Mouse (Mus musculus) liver, embryonic 14.5 days (tissue): ENCODE results near the gene Fgr. TPM values are rescaled to one million over a fixed set of nuclear protein-coding genes. Genes with fewer than 3 reads are reported as not detected.

Source experiments
- ATAC-seq: fragments of 200-750 bp; cut with Nextera tagmentation; 2 replicates; pipeline ENCODE4 v1.8.0; 2017; ENCODE audit warnings: moderate number of reproducible peaks, mild to moderate bottlenecking, moderate library complexity; ENCODE audit not compliant: insufficient read depth
- DNase-seq, 3 experiments: peaks; one replicate each; pipeline ENCODE4 v3.0.0-alpha.2; 2012 to 2013; ENCODE audit warnings: low read depth in 3 of 3, low spot score in 3 of 3
- H3K27ac ChIP-seq: fragments of 300-500 bp; sonication (generic); 2 replicates; pipeline ENCODE4 v1.5.1; 2014; ENCODE audit warnings: moderate library complexity, mild to moderate bottlenecking, control low read depth, inconsistent platforms
- H3K27me3 ChIP-seq: fragments of 300-500 bp; sonication (generic); 2 replicates; pipeline ENCODE4 v1.6.1; 2014; ENCODE audit warnings: mild to moderate bottlenecking, low read length, moderate library complexity; ENCODE audit not compliant: control insufficient read depth, insufficient read depth
- H3K36me3 ChIP-seq: fragments of 300-500 bp; sonication (generic); replicated peaks from 2 replicates; pipeline ENCODE4 v1.6.1; 2014; ENCODE audit warnings: low read depth; ENCODE audit not compliant: control insufficient read depth, insufficient read depth
- H3K4me1 ChIP-seq, 2 experiments: fragments of 200-500 bp in 1 of 2; fragments of 300-500 bp in 1 of 2; sonication (generic) in 1 of 2; replicated peaks; 2 replicates each; pipeline ENCODE4 v1.6.1; 2012 to 2014; ENCODE audit warnings: antibody characterized with exemption in 1 of 2, inconsistent platforms in 1 of 2, low read length in 1 of 2; ENCODE audit not compliant: control insufficient read depth in 2 of 2, insufficient read depth in 2 of 2
- H3K4me2 ChIP-seq: fragments of 300-500 bp; sonication (generic); 2 replicates; pipeline ENCODE4 v1.6.1; 2014; ENCODE audit warnings: low read depth, mild to moderate bottlenecking, control low read depth, moderate library complexity
- H3K4me3 ChIP-seq, 2 experiments: fragments of 200-500 bp in 1 of 2; fragments of 300-500 bp in 1 of 2; sonication (generic) in 1 of 2; 2 replicates each; pipeline ENCODE4 v1.5.1; 2012 to 2014; ENCODE audit warnings: low read depth in 2 of 2, low read length in 2 of 2, mild to moderate bottlenecking in 2 of 2, control low read depth in 1 of 2, inconsistent platforms in 1 of 2, moderate library complexity in 1 of 2; ENCODE audit not compliant: insufficient read depth in 1 of 2
- H3K9ac ChIP-seq: fragments of 300-500 bp; sonication (generic); replicated peaks from 2 replicates; pipeline ENCODE4 v1.6.1; 2014; ENCODE audit warnings: mild to moderate bottlenecking, control low read depth, moderate library complexity
- H3K9me3 ChIP-seq: fragments of 300-500 bp; sonication (generic); 2 replicates; pipeline ENCODE4 v1.6.1; 2016; ENCODE audit warnings: low read length, mixed read lengths; ENCODE audit not compliant: control insufficient read depth
- CTCF ChIP-seq: IDR thresholded peaks from 2 replicates; pipeline ENCODE4 v1.5.1; 2016; ENCODE audit warnings: antibody characterized with exemption, low read depth, control low read depth
- EP300 ChIP-seq: IDR thresholded peaks from 2 replicates; pipeline ENCODE4 v1.6.1; 2016; ENCODE audit warnings: antibody characterized with exemption, low read depth
- WGBS: fragments of 180-500 bp; shearing (Covaris S2); extraction: QIAGEN DNeasy Blood & Tissue Kit; methylation state at CpG from one replicate; pipeline ENCODE4 v1.1.7; 2014; ENCODE audit not compliant: insufficient replicate concordance; 5-methylcytosine and 5-hydroxymethylcytosine counted together
- polyA plus RNA-seq, 2 experiments: library from polyadenylated mRNA; depleted of rRNA in 1 of 2; stranded (reverse) in 1 of 2; unstranded in 1 of 2; fragments of >200 nt; fragmentation: Nextera tagmentation in 1 of 2; extraction: Ambion mirVana in 1 of 2; gene quantifications; 2 replicates each; pipeline versions ENCODE4 v1.2.1 to v1.2.3; 2012 to 2014

The Fgr gene
- polyA plus RNA-seq, 2 experiments: 0.75 to 0.79 TPM

GRCm38 (mm10) chr4:132959679-132960045 lies 14.2 kb upstream of the Fgr start:
- no peak for TF ChIP-seq EP300
- TF ChIP-seq CTCF: no peak
- ATAC-seq: no peak
- H3K9me3 ChIP-seq: no peaks in the 10 kb centered on the region
- H3K27ac ChIP-seq: no peak overlapping the region
- H3K4me2 ChIP-seq: no peak overlapping the region
- H3K9ac ChIP-seq: no peak overlapping the region
- no peaks in the 10 kb centered on the region for H3K36me3 ChIP-seq
- H3K4me1 ChIP-seq: peaks cover 0 to 19% of the 10 kb centered on the region in 2 experiments; a peak in 2 of 4 replicates
- 38% methylated on average over 3 of the region's 3 CpGs for WGBS
- H3K4me3 ChIP-seq: no peak overlapping the region
- no peaks in the 10 kb centered on the region for H3K27me3 ChIP-seq
- no peak for DNase-seq

GRCm38 (mm10) chr4:132960313-132960712 lies 13.6 kb upstream of the Fgr start:
- H3K4me3 ChIP-seq: no peak overlapping the region
- H3K4me1 ChIP-seq: peaks cover 0 to 19% of the 10 kb centered on the region in 2 experiments; a peak in 2 of 4 replicates
- no peak for ATAC-seq
- H3K36me3 ChIP-seq: no peaks in the 10 kb centered on the region
- no peak for TF ChIP-seq EP300
- TF ChIP-seq CTCF: no peak
- 48% methylated on average over 5 of the region's 5 CpGs for WGBS
- no peak overlapping the region for H3K27ac ChIP-seq
- no peak overlapping the region for H3K9ac ChIP-seq
- H3K4me2 ChIP-seq: no peak overlapping the region
- H3K27me3 ChIP-seq: no peaks in the 10 kb centered on the region
- H3K9me3 ChIP-seq: no peaks in the 10 kb centered on the region
- DNase-seq: no peak

DNA sequence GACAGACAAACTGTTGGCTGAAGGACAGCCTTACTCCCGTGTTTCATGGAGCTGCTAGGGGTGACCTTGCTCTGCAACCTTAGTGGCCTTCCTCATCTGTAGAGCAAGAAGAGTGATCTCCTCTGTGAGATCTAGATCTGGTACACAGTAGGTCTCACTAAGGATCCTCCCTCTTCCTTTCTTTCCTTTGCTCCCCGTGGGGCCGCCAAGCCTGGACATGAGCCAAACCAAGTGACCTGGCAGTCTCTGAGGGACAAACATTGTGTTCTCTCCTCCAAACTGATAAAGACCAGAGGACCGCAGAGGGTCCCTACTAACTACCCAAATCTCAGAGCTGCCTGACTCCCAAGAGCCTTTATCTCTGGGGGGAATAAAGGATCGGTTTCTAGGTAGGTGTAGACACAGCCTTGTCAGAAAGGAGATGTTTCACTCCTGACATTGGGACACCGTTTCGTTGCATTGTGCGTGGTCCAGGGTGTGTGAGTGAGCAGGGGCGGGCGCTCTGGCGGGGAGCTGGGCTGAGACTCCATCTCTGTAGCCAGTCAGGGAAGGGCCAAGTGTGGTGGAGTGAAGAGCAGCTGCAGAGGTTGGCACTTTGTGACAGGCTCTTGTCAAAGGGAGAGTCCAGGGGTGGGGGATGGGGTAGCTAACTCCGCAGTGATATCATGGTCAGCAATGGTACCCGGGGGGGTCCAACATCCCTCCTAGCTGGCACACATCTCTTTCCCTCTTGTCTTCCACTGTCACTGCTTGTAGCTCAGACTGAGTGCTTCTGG lies 12.8 kb upstream of the Fgr start:
- Histone ChIP-seq H3K9ac (no peak overlapping the region), H3K4me1 (peaks cover 0 to 19% of the 10 kb centered on the region in 2 experiments; a peak in 2 of 4 replicates), H3K9me3 (no peaks in the 10 kb centered on the region), H3K36me3 (no peaks in the 10 kb centered on the region), H3K4me2 (no peak overlapping the region), H3K27ac (no peak overlapping the region), H3K27me3 (no peaks in the 10 kb centered on the region), H3K4me3 (no peak overlapping the region)
- TF ChIP-seq CTCF (no peak), EP300 (no peak)
- no peak for ATAC-seq
- 50% methylated on average over 13 of the region's 13 CpGs for WGBS
- DNase-seq: no peak

- Histone ChIP-seq H3K9ac (no peak overlapping the region), H3K36me3 (no peaks in the 10 kb centered on the region), H3K4me1 (peaks cover 0 to 19% of the 10 kb centered on the region in 2 experiments; a peak in 2 of 4 replicates), H3K9me3 (no peaks in the 10 kb centered on the region), H3K27me3 (no peaks in the 10 kb centered on the region), H3K4me3 (no peak overlapping the region), H3K4me2 (no peak overlapping the region), H3K27ac (no peak overlapping the region)
- WGBS: 66% methylated on average over 5 of the region's 5 CpGs
- ATAC-seq (no peak), DNase-seq (no peak)
- TF ChIP-seq CTCF: no peak
- TF ChIP-seq EP300: no peak
Observed at GRCm38 (mm10) chr4:132961866-132962265, 12.0 kb upstream of the Fgr start.

DNA sequence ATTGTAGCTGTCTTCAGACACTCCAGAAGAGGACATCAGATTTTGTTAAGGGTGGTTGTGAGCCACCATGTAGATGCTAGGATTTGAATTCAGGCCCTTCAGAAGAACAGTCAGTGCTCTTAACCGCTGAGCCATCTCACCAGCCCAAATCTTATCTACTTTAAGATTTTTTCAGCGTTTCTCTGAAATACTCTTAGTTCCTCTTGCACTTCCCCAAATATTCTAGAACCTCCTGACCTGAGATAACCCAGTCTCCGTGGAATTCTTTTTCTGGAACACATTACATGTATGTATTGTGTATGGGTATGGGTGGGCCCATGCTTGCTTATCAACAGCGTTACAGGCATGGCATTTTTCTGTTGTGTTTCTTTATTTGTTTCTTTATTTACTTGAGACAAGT lies 11.3 kb upstream of the Fgr start:
- Histone ChIP-seq H3K4me1 (peaks cover 0 to 19% of the 10 kb centered on the region in 2 experiments; a peak in 2 of 4 replicates), H3K4me2 (no peak overlapping the region), H3K9ac (no peak overlapping the region), H3K4me3 (no peak overlapping the region), H3K27ac (no peak overlapping the region), H3K36me3 (no peaks in the 10 kb centered on the region), H3K9me3 (no peaks in the 10 kb centered on the region), H3K27me3 (no peaks in the 10 kb centered on the region)
- ATAC-seq (no peak), DNase-seq (no peak)
- 39% methylated on average over 4 of the region's 4 CpGs for WGBS
- TF ChIP-seq CTCF (no peak), EP300 (no peak)
